Mouse (Mus musculus) heart, postnatal 0 days (tissue): ENCODE results near the gene Oit1. TPM values are rescaled to one million over a fixed set of nuclear protein-coding genes. Genes with fewer than 3 reads are reported as not detected.

ENCODE experiments used
- ATAC-seq: fragments of 200-750 bp; cut with Nextera tagmentation; 2 replicates; pipeline ENCODE4 v1.8.0; 2017; ENCODE audit warnings: low read depth, moderate number of reproducible peaks, moderate library complexity; ENCODE audit not compliant: insufficient read depth
- DNase-seq: peaks from one replicate; pipeline ENCODE4 v3.0.0-alpha.2; 2016; ENCODE audit warnings: low spot score
- H3K27ac ChIP-seq: fragments of 300-500 bp; sonication (generic); 2 replicates; pipeline ENCODE4 v1.5.1; 2014; ENCODE audit warnings: low read depth, mild to moderate bottlenecking
- H3K27me3 ChIP-seq: fragments of 300-500 bp; sonication (generic); 2 replicates; pipeline ENCODE4 v1.6.1; 2014; ENCODE audit warnings: low read length, mixed read lengths; ENCODE audit not compliant: control insufficient read depth, insufficient read depth
- H3K36me3 ChIP-seq: fragments of 300-500 bp; sonication (generic); replicated peaks from 2 replicates; pipeline ENCODE4 v1.6.1; 2014; ENCODE audit warnings: low read length, mixed read lengths; ENCODE audit not compliant: control insufficient read depth, insufficient read depth
- H3K4me1 ChIP-seq: fragments of 300-500 bp; sonication (generic); 2 replicates; pipeline ENCODE4 v1.6.1; 2014; ENCODE audit warnings: antibody characterized with exemption; ENCODE audit not compliant: control insufficient read depth, insufficient read depth
- H3K4me2 ChIP-seq: fragments of 300-500 bp; sonication (generic); 2 replicates; pipeline ENCODE4 v1.6.1; 2014; ENCODE audit warnings: low read depth, mild to moderate bottlenecking, low read length, moderate library complexity
- H3K4me3 ChIP-seq: fragments of 300-500 bp; sonication (generic); 2 replicates; pipeline ENCODE4 v1.5.1; 2014; ENCODE audit warnings: low read depth, low read length
- H3K9ac ChIP-seq: fragments of 300-500 bp; sonication (generic); replicated peaks from 2 replicates; pipeline ENCODE4 v1.6.1; 2014; ENCODE audit warnings: low read depth, low read length, mixed read lengths
- H3K9me3 ChIP-seq: fragments of 300-500 bp; sonication (generic); replicated peaks from 2 replicates; pipeline ENCODE4 v1.6.1; 2016; ENCODE audit warnings: low read length; ENCODE audit not compliant: control insufficient read depth
- CTCF ChIP-seq: IDR thresholded peaks from 2 replicates; pipeline ENCODE4 v1.5.1; 2016; ENCODE audit warnings: antibody characterized with exemption, control low read depth, low read depth
- EP300 ChIP-seq: IDR thresholded peaks from 2 replicates; pipeline ENCODE4 v1.6.1; 2016; ENCODE audit warnings: antibody characterized with exemption, low read depth
- WGBS: fragments of 180-500 bp; shearing (Covaris S2); extraction: QIAGEN DNeasy Blood & Tissue Kit; methylation state at CpG from one replicate; pipeline ENCODE4 v1.1.7; 2014; 5-methylcytosine and 5-hydroxymethylcytosine counted together
- polyA plus RNA-seq: library from polyadenylated mRNA; unstranded; fragments of >200 nt; fragmentation: Nextera tagmentation; extraction: Ambion mirVana; gene quantifications from 2 replicates; pipeline ENCODE4 v1.2.1, GENCODE M21; 2015
- total RNA-seq: library from RNA; depleted of rRNA; stranded (reverse); fragments of >200 nt; gene quantifications from 2 replicates; pipeline ENCODE4 v1.2.3, GENCODE M21; 2014; ENCODE audit warnings: low replicate concordance

Oit1 gene
- total and polyA plus RNA-seq, 2 experiments from 2014 or later: not detected

GRCm38 (mm10) chr14:8329552-8329951, 49.0 kb downstream of the Oit1 start:
- H3K4me1 ChIP-seq: peaks cover 23% of the 10 kb centered on the region
- no peaks in the 10 kb centered on the region for H3K27me3 ChIP-seq
- TF ChIP-seq EP300 (no peak), CTCF (no peak)
- 57% methylated on average over 4 of the region's 4 CpGs for WGBS
- H3K27ac ChIP-seq: no peak overlapping the region
- H3K36me3 ChIP-seq: no peaks in the 10 kb centered on the region
- ATAC-seq (no peak), DNase-seq (no peak)
- no peaks in the 10 kb centered on the region for H3K9me3 ChIP-seq
- no peak overlapping the region for H3K4me3 ChIP-seq
- H3K9ac ChIP-seq: no peak overlapping the region
- H3K4me2 ChIP-seq: no peak overlapping the region

- TF ChIP-seq EP300 (no peak), CTCF (no peak)
- Histone ChIP-seq H3K4me3 (no peak overlapping the region), H3K27me3 (0 out of 2 replicates have a peak, but pooled peaks cover 4% of the 10 kb centered on the region), H3K9ac (no peak overlapping the region), H3K4me1 (peaks cover 23% of the 10 kb centered on the region), H3K36me3 (no peaks in the 10 kb centered on the region), H3K27ac (peak overlapping the region; percentile 22), H3K9me3 (no peaks in the 10 kb centered on the region), H3K4me2 (no peak overlapping the region)
- 43% methylated on average over 1 of the region's 1 CpGs for WGBS
- ATAC-seq (no peak), DNase-seq (no peak)
These were observed 51.2 kb downstream of the Oit1 start for GRCm38 (mm10) chr14:8327371-8327770.

GRCm38 (mm10) chr14:8326961-8327360, 51.6 kb downstream of the Oit1 start:
- Histone ChIP-seq H3K9ac (no peak overlapping the region), H3K4me2 (no peak overlapping the region), H3K36me3 (no peaks in the 10 kb centered on the region), H3K9me3 (no peaks in the 10 kb centered on the region), H3K4me1 (peaks cover 23% of the 10 kb centered on the region), H3K4me3 (no peak overlapping the region), H3K27me3 (0 out of 2 replicates have a peak, but pooled peaks cover 4% of the 10 kb centered on the region), H3K27ac (peak overlapping the region; percentile 22)
- TF ChIP-seq EP300 (no peak), CTCF (no peak)
- no peak for DNase-seq
- no peak for ATAC-seq

DNA sequence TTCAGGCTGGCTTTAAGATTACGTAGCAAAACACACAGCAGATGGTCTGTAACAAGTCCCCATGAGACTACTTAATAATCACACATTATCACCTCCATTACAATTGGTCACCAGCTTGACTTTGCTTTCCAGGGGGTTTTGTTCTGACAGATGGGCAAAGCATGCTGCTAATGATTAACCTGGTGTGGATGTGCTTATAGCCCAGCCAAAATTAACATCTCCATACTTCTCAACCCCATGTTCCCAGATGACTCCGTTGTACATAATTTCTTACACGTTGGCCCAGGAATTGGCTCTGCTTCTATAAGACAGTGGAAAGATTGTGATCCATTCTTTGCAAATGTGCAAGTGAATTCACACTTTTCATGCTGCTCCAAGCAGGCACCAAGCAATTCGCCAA, 52.8 kb downstream of the Oit1 start:
- 0 out of 2 replicates have a peak, but pooled peaks cover 4% of the 10 kb centered on the region for H3K27me3 ChIP-seq
- 73% methylated on average over 4 of the region's 4 CpGs for WGBS
- H3K9me3 ChIP-seq: no peaks in the 10 kb centered on the region
- H3K36me3 ChIP-seq: no peaks in the 10 kb centered on the region
- peaks cover 15% of the 10 kb centered on the region for H3K4me1 ChIP-seq
- no peak overlapping the region for H3K27ac ChIP-seq
- DNase-seq (no peak), ATAC-seq (no peak)
- H3K9ac ChIP-seq: no peak overlapping the region
- TF ChIP-seq EP300 (no peak), CTCF (no peak)
- no peak overlapping the region for H3K4me2 ChIP-seq
- no peak overlapping the region for H3K4me3 ChIP-seq

DNA sequence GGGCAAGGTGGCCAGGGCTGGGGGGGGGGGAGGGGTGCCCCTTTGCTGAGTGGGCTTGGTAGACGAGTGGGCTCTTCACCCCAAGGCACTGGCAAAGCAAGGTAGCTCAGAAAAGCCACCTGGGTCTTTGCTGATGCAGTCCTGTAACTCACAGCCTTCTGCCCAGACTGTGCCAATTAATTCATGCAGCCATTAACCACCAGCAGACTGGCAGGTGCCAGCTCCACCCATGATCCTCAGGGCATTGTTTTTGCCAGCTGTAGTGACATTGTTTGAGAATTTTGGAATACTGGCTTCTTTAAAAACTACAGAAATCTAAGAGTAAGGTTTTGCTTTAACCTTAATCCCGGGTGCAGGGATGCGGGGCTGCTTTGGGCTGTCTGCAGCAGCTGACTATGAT, 58.0 kb downstream of the Oit1 start:
- Histone ChIP-seq H3K4me1 (peaks cover 7% of the 10 kb centered on the region), H3K27ac (no peak overlapping the region), H3K4me2 (no peak overlapping the region), H3K36me3 (no peaks in the 10 kb centered on the region), H3K9ac (no peak overlapping the region), H3K4me3 (no peak overlapping the region), H3K27me3 (peaks cover 37% of the 10 kb centered on the region), H3K9me3 (no peaks in the 10 kb centered on the region)
- ATAC-seq (no peak), DNase-seq (no peak)
- WGBS: 79% methylated on average over 3 of the region's 3 CpGs
- TF ChIP-seq CTCF (no peak), EP300 (no peak)
